Mouse (Mus musculus): ENCODE results near the gene Gm45208.

GRCm38 (mm10) chrX:7680057-7680412 lies 42.0 kb upstream of the Gm45208 start:
- TF ChIP-seq CTCF (IDR thresholded peaks at IDR 0.05; ENCODE audit: low read depth, low read length), result no peak
- no peak for TF ChIP-seq POLR2AphosphoS5 (IDR thresholded peaks at IDR 0.05; ENCODE audit: insufficient replicate concordance, low read depth, low read length)

All from G1E (cell line).